Mouse (Mus musculus): ENCODE measurements around the gene Psen2.
A peak's percentile ranks its signal among the peaks of the same experiment; 100 is the strongest.

Gene Psen2

GRCm38 (mm10) chr1:180197956-180198355, 65.3 kb downstream of the Psen2 start:
- no peak for DNase-seq

GRCm38 (mm10) chr1:180196508-180196907, 66.7 kb downstream of the Psen2 start:
- DNase-seq, result no peak

- peak; percentile 97 to 98 for DNase-seq
Observed at GRCm38 (mm10) chr1:180195703-180196381, 67.4 kb downstream of the Psen2 start.

- DNase-seq, result peak; percentile 38 to 57
Observed at GRCm38 (mm10) chr1:180194781-180195471, 68.3 kb downstream of the Psen2 start.

GRCm38 (mm10) chr1:180194048-180194447, 69.2 kb downstream of the Psen2 start:
- no peak for DNase-seq

GRCm38 (mm10) chr1:180193391-180193935, 69.8 kb downstream of the Psen2 start:
- DNase-seq, result no peak

GRCm38 (mm10) chr1:180192866-180193265, 70.4 kb downstream of the Psen2 start:
- no peak for DNase-seq

GRCm38 (mm10) chr1:180191651-180192220, 71.5 kb downstream of the Psen2 start:
- DNase-seq, result no peak

- no peak for DNase-seq
Observed at GRCm38 (mm10) chr1:180191112-180191511, 72.1 kb downstream of the Psen2 start.

GRCm38 (mm10) chr1:180188951-180189350, 74.3 kb downstream of the Psen2 start:
- no peak for DNase-seq

GRCm38 (mm10) chr1:180186371-180186770, 76.9 kb downstream of the Psen2 start:
- no peak for DNase-seq

- DNase-seq, result no peak
Observed at GRCm38 (mm10) chr1:180185877-180186276, 77.4 kb downstream of the Psen2 start.

GRCm38 (mm10) chr1:180184768-180185167, 78.5 kb downstream of the Psen2 start:
- no peak for DNase-seq

GRCm38 (mm10) chr1:180183525-180184159, 79.6 kb downstream of the Psen2 start:
- DNase-seq, result no peak

- DNase-seq, result no peak
Observed at GRCm38 (mm10) chr1:180182731-180183130, 80.5 kb downstream of the Psen2 start.

GRCm38 (mm10) chr1:180181966-180182319, 81.3 kb downstream of the Psen2 start:
- DNase-seq, result no peak

GRCm38 (mm10) chr1:180181304-180181965, 81.8 kb downstream of the Psen2 start:
- DNase-seq, result no peak

- no peak for DNase-seq
Observed at GRCm38 (mm10) chr1:180179840-180180239, 83.4 kb downstream of the Psen2 start.

- DNase-seq, result no peak
Observed at GRCm38 (mm10) chr1:180179100-180179499, 84.1 kb downstream of the Psen2 start.

GRCm38 (mm10) chr1:180178340-180178739, 84.9 kb downstream of the Psen2 start:
- no peak for DNase-seq

Measured in thymus, postnatal 36 days (tissue).